Mouse (Mus musculus) brown adipose tissue, adult 24 weeks (tissue): ENCODE measurements around the gene Taz. TPM values are rescaled to one million over a fixed set of nuclear protein-coding genes. Genes with fewer than 3 reads are reported as not detected.

Source experiments
- H3K27ac ChIP-seq: fragments of 200-500 bp; replicated peaks from 2 replicates; pipeline ENCODE4 v1.5.1; 2012; ENCODE audit warnings: low read depth, mild to moderate bottlenecking, low read length
- H3K4me1 ChIP-seq: fragments of 200-500 bp; 2 replicates; pipeline ENCODE4 v1.6.1; 2012; ENCODE audit warnings: low read length, mixed read lengths; ENCODE audit not compliant: control insufficient read depth, insufficient read depth, insufficient read length
- H3K4me3 ChIP-seq: fragments of 200-500 bp; 2 replicates; pipeline ENCODE4 v1.5.1; 2012; ENCODE audit warnings: low read depth, mild to moderate bottlenecking, low read length, moderate library complexity; ENCODE audit not compliant: insufficient read depth
- polyA plus RNA-seq: library from polyadenylated mRNA; stranded (reverse); fragments of >200 nt; gene quantifications from 2 replicates; pipeline ENCODE4 v1.2.4, GENCODE M21; 2012; ENCODE audit not compliant: missing spikeins, insufficient read depth, insufficient read length

Gene Taz
- polyA plus RNA-seq, 1 experiment = 49.6 TPM

DNA sequence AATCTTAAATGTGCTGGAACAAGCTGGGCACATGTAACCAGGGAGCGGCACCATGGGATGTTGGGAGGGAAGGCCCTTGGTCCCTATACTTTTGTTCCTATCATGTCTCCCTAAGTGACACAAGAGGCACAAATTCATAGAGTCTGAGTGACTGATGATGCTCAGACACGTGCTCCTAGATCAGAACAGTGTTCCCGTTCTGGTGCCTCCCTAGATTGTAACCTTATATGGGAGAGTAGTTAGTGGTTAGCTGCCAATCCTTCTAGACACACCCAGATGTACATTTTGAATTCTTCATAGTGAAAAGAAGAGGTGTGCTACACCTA, 12.0 kb upstream of the Taz start:
- Histone ChIP-seq H3K4me1 (no peaks in the 10 kb centered on the region), H3K27ac (peak overlapping the region; percentile 98), H3K4me3 (peak overlapping the region; percentile 64)

DNA sequence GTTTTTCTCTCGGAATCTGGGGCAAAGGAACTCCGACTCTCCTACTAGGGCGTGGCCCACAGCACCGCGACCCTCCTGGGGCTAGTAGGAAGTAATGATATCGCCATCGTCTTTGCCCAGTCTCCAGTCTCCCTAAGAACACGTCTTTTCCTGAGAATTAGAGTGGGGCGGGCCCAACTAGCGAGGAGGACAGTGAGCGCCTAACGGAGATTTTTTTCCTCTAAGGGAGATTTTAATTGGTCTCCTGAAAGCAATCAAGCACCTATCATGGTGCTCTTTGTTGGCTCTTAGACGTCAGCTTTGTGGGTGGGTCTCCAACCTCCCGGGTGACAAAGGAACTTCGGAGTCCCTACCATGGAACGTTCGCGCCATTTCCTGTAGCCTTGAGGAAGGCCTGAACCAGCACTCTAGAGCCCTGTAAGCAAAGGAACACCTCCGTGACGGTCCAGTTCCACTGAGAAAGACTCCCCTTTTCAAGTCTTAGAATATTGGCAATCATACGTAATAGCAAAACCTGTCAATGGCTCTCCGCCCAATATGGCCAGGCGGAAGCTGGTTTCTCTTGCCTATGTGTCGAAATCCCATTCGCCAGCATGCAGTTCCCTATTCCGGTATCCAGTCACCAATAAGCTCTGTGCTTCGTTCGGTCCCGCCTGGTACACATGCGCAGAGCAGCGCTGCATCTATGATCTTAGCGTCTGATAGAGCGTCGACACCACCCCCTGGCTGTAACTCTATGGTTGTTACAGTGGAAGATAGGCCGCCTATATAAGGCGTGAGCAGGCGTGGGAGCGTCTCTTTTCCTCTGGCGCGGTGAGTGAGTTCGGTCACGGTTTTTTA, 11.4 kb upstream of the Taz start, which contains the start of gene Rpl10:
Gene Rpl10, plus strand, starts transcription at position 751 of the 840 bp plus-strand sequence.
- Histone ChIP-seq H3K4me3 (peak within 1 kb of the TSS; percentile 78), H3K27ac (peak within 1 kb of the TSS; percentile 100), H3K4me1 (no peaks in the 10 kb centered on the region)

GRCm38 (mm10) chrX:74270902-74271551, 10.7 kb upstream of the Taz start:
- no peaks in the 10 kb centered on the region for H3K4me1 ChIP-seq
- H3K27ac ChIP-seq = peak overlapping the region; percentile 77

DNA sequence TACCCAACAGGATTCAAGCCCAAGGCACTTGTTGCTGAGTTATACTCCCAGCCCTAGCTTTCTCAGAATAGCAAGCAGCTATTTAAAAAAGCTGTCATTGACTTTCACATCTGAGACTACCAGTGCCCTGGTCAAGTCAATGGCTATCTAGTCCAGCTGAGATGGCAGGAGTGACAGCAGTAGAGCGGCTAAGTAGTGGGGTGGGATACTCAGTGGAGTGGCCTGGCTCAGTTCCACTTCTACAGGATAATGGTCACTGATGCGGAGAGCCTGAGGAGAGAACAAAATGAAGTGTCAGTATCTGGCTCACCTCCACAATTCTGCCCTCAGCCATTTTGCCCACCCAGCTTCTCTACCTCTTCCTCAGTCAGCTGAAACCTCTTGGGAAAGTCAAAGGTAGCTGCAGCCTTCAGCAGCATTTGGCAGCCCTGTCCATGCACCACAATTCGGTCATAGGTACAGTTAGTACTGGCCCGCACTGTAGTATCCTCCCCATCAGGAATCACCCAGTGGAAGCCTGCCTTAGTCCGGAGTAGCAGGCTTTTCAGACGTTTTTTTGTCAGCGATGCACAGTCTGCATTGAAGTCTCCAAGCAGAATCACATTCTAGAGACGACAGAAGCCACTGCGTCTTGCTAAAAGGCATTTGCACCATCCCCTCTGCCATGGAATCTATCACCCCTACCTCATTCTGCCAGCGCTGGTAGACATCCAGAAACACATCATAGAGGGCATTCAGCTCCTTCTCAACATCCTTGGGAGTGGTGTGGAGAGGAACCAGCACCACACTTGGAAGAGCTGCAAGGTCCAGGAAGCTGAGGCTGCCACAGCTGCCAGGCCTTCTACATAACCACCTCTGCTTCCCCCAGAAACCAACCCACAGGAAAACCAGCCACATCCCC, 8.0 kb upstream of the Taz start:
- Histone ChIP-seq H3K4me1 (no peaks in the 10 kb centered on the region), H3K4me3 (no peak overlapping the region), H3K27ac (no peak overlapping the region)

More at GRCm38 (mm10) chrX:74270902-74271551, 10.7 kb upstream of the Taz start:
- peak overlapping the region; percentile 74 for H3K4me3 ChIP-seq

DNA sequence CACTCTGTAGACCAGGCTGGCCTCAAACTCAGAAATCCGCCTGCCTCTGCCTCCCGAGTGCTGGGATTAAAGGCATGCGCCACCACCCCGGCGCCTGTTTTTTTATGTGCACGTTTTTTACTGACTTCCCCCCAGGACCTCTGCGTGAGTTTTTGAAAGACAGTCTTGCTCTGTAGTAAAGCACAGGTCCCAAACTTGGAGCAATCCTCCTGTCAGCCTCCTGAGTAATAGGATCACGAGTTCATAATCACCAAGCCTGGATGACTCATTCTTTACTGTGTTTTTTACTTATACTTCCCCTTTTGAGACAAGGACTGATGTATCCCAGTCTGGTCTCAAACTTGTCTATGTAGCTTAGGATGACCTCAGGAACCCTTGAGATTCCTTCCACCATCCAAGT, 3.8 kb upstream of the Taz start:
- H3K4me1 ChIP-seq = no peaks in the 10 kb centered on the region
- no peak overlapping the region for H3K4me3 ChIP-seq
- H3K27ac ChIP-seq = no peak overlapping the region

DNA sequence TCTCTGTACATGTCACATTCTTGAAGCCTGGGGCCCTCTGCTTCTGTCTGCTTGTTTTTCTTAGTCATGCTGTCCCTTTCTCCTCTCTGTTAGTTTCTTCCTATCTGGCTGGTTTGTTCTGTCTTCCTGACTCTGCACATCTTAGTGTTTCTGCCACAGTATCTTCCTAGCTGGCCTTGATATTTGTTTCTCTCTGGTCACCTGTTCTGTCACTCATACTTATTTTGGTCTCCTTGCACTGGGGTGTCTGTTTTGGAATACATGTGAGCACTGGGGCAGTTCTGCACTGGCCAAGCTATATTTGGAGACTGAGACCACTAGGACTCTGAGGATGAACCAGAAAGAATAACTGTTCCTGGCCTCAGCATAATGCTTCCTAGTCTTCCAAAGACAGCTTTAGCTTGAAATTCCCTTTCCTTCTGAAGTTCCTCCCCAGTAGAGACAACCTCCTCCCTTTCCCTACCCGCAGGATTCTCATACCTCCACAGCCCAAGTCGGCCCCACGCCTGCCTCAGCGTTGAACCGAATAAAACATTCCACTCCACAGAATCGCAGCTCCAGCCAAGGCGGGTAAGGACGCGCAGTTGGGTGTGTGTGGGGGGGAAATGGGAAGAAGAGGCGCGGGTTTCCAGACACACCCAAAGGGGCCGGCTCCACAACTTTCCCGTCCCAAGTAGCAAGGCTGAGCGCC, 526 bp upstream of the Taz start:
- peak overlapping the region; percentile 76 for H3K27ac ChIP-seq

DNA sequence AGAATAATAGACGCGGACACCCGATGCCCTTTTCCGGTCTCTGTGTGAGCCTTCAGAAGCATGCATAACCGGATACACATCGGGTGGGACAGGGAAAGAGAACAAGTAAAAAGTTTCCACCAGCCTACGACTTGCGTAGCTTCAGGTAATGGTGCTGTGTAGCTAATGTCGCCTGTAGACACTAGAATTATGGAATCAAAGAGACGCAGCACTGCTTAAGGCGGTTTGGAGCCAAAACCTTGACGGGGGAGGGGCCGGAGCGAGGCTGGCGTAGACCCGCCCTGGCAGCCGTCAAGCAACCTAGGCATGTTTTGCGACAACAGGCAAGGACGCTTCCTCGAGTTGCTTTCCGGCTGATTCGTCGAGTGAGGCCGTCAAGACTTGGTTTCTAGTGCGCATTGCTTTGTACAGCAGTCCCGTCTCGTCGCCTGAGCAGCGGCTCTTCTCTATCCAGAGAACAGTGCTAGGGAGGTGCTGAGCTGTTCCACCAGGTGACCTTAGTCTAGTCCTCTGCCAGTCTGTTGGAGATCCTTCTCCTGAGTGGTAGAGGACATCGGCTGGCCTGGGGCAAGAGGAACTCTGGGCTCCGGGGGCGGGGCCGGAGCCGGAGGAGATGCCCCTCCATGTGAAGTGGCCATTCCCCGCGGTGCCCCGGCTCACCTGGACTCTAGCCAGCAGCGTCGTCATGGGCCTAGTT, 831 bp downstream of the Taz start:
- H3K4me3 ChIP-seq = peak overlapping the region; percentile 85
- H3K4me1 ChIP-seq = no peaks in the 10 kb centered on the region
- peak overlapping the region; percentile 94 for H3K27ac ChIP-seq

More for the DNA sequence above, 526 bp upstream of the Taz start:
- Histone ChIP-seq H3K4me3 (peak overlapping the region; percentile 85), H3K4me1 (no peaks in the 10 kb centered on the region)

DNA sequence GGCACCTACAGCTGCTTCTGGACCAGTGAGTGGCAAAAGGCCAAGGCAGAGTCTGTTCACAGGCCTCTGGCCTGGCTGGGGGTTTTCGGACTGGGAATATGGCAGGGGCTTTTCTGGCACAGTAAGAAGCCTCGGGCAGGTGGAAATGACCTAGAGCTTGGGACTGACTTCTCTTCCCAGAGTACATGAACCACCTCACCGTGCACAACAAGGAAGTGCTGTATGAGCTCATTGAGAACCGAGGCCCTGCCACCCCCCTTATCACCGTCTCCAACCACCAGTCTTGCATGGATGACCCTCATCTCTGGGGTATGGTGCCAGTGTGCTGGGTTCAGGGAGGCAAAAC, 1.4 kb downstream of the Taz start:
- Histone ChIP-seq H3K4me3 (peak overlapping the region; percentile 85), H3K27ac (peak overlapping the region; percentile 94), H3K4me1 (no peaks in the 10 kb centered on the region)

DNA sequence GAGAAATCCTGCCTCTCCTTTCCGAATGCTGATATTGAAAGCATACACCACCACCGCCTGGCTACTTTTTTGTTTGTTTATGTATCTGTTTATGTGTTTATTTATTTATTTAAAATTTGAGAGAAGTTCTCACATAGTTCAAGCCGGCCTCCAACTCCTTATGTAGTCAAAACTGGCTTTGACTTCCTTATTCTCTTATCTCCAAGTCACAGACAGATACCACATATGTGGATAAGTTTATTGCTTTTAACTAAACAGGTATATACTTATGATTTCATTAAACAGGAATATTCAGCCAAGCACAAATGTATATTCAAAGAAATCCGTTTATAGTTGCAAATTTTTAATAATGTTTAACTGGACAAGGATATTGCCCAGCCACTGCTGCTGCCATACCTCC, 11.7 kb downstream of the Taz start:
- H3K4me1 ChIP-seq = no peaks in the 10 kb centered on the region
- H3K27ac ChIP-seq = no peak overlapping the region
- H3K4me3 ChIP-seq = no peak overlapping the region

DNA sequence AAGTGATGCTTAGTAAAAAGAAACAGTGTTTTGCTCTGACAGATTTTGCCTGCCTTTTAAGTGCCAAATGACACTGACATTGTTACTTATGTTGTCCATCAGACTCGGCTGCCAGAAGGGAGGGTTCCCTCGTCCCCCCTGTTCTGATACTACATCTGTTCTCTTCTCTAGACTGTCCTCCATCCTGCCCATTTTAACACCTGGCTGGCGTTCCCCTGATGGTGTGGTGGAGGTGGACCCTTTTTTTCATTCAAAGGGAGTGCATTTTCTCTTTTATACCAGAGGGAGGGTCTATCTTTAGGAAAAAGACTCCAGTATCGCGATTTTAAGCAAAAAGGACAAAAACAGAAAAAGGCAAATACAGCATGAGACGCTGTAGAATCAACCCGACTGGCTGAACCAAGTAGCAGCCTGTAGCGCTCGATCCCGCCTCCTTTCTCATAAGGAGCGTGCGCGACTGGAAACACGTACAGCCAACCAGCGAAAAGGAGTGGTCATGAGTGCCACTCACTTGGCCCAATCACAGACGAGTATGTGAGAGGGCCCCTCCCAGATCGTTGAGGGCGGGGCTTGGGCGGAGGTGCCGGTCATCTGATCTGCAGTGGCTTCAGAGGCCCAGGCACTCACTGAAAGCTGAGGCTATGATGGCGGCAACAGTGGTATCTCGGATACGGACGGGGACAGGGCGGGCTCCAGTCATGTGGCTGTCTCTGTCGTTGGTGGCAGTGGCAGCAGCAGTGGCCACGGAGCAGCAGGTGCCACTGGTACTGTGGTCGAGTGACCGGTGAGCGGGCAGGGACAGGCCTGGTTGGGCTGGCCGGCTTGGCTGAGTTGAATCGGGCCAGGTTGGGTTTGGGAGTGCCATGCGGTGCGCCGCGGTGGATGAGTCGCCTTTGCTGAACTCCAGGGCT, 15.1 kb downstream of the Taz start, which contains the start of gene Atp6ap1:
Gene Atp6ap1, plus strand, starts transcription at position 560 of the 911 bp plus-strand sequence.
- H3K27ac ChIP-seq = peak within 1 kb of the TSS; percentile 84
- H3K4me3 ChIP-seq = peak within 1 kb of the TSS; percentile 86
- H3K4me1 ChIP-seq = no peaks in the 10 kb centered on the region

GRCm38 (mm10) chrX:74298348-74298747, 16.6 kb downstream of the Taz start:
- H3K27ac ChIP-seq = no peak overlapping the region
- no peaks in the 10 kb centered on the region for H3K4me1 ChIP-seq
- H3K4me3 ChIP-seq = no peak overlapping the region

- no peak overlapping the region for H3K4me3 ChIP-seq
- peak overlapping the region; percentile 24 for H3K27ac ChIP-seq
- no peaks in the 10 kb centered on the region for H3K4me1 ChIP-seq
Measured at GRCm38 (mm10) chrX:74299721-74300120, 18.0 kb downstream of the Taz start.

- H3K4me3 ChIP-seq = peak within 1 kb of the TSS; percentile 98
- peak within 1 kb of the TSS; percentile 97 for H3K27ac ChIP-seq
- peaks cover 2% of the 10 kb centered on the region; the same call in 1 of the 2 replicates for H3K4me1 ChIP-seq
Measured at GRCm38 (mm10) chrX:74304867-74305700, 23.4 kb downstream of the Taz start, which contains the start of gene Gdi1. Gdi1 (plus strand) TSS chrX:74304998.
